Mouse (Mus musculus): ENCODE data around the gene Enc1. TPM values are rescaled to one million over a fixed set of nuclear protein-coding genes. Genes with fewer than 3 reads are reported as not detected.

Gene Enc1
- polyA plus RNA-seq, 1 experiment from 2014 or later = 3.5 TPM

GRCm38 (mm10) chr13:97292026-97292425 is 51.1 kb downstream of the Enc1 start:
- 72% methylated on average over 8 of the region's 8 CpGs for WGBS
- Histone ChIP-seq H3K27me3 (ENCODE audit: control insufficient read depth, insufficient read depth, low read length) (no peaks in the 10 kb centered on the region), H3K4me1 (replicated peaks; ENCODE audit: control insufficient read depth, insufficient read depth) (no peaks in the 10 kb centered on the region), H3K27ac (replicated peaks) (no peak overlapping the region), H3K36me3 (ENCODE audit: control insufficient read depth, insufficient read depth, low read length) (no peaks in the 10 kb centered on the region), H3K4me2 (replicated peaks; ENCODE audit: low read depth) (no peak overlapping the region), H3K9me3 (ENCODE audit: control insufficient read depth, low read length) (no peaks in the 10 kb centered on the region), H3K4me3 (ENCODE audit: low read depth, low read length) (no peak overlapping the region), H3K9ac (ENCODE audit: low read length) (no peak overlapping the region)
- no peak for ATAC-seq (ENCODE audit: low FRiP score, low TSS enrichment)
- no peak for DNase-seq (ENCODE audit: low spot score)
- TF ChIP-seq CTCF (IDR thresholded peaks at IDR 0.05; ENCODE audit: low read depth) = no peak
- TF ChIP-seq EP300 (optimal IDR thresholded peaks at IDR 0.05) = no peak

- TF ChIP-seq CTCF (IDR thresholded peaks at IDR 0.05; ENCODE audit: low read depth) (no peak), EP300 (optimal IDR thresholded peaks at IDR 0.05) (no peak)
- no peak for DNase-seq (ENCODE audit: low spot score)
- H3K9me3 ChIP-seq (ENCODE audit: control insufficient read depth, low read length) = no peaks in the 10 kb centered on the region
- H3K36me3 ChIP-seq (ENCODE audit: control insufficient read depth, insufficient read depth, low read length) = no peaks in the 10 kb centered on the region
- 47% methylated on average over 12 of the region's 12 CpGs for WGBS
- no peak overlapping the region for H3K27ac ChIP-seq (replicated peaks)
- ATAC-seq (ENCODE audit: low FRiP score, low TSS enrichment) = no peak
- H3K4me3 ChIP-seq (ENCODE audit: low read depth, low read length) = no peak overlapping the region
- H3K4me1 ChIP-seq (replicated peaks; ENCODE audit: control insufficient read depth, insufficient read depth) = no peaks in the 10 kb centered on the region
- no peak overlapping the region for H3K4me2 ChIP-seq (replicated peaks; ENCODE audit: low read depth)
- no peak overlapping the region for H3K9ac ChIP-seq (ENCODE audit: low read length)
- H3K27me3 ChIP-seq (ENCODE audit: control insufficient read depth, insufficient read depth, low read length) = no peaks in the 10 kb centered on the region
Observed at GRCm38 (mm10) chr13:97292451-97293245, 51.7 kb downstream of the Enc1 start.

GRCm38 (mm10) chr13:97295101-97295852 is 54.4 kb downstream of the Enc1 start:
- 65% methylated on average over 9 of the region's 9 CpGs for WGBS
- Histone ChIP-seq H3K4me2 (replicated peaks; ENCODE audit: low read depth) (no peak overlapping the region), H3K4me3 (ENCODE audit: low read depth, low read length) (no peak overlapping the region), H3K36me3 (ENCODE audit: control insufficient read depth, insufficient read depth, low read length) (no peaks in the 10 kb centered on the region), H3K27ac (replicated peaks) (0 out of 2 replicates have a peak overlapping the region, but pooled peaks have one; percentile 24), H3K4me1 (replicated peaks; ENCODE audit: control insufficient read depth, insufficient read depth) (no peaks in the 10 kb centered on the region), H3K27me3 (ENCODE audit: control insufficient read depth, insufficient read depth, low read length) (no peaks in the 10 kb centered on the region), H3K9me3 (ENCODE audit: control insufficient read depth, low read length) (no peaks in the 10 kb centered on the region), H3K9ac (ENCODE audit: low read length) (no peak overlapping the region)
- TF ChIP-seq EP300 (optimal IDR thresholded peaks at IDR 0.05) (no peak), CTCF (IDR thresholded peaks at IDR 0.05; ENCODE audit: low read depth) (no peak)
- ATAC-seq (ENCODE audit: low FRiP score, low TSS enrichment) (no peak), DNase-seq (ENCODE audit: low spot score) (peak; percentile 56)

- Histone ChIP-seq H3K27me3 (ENCODE audit: control insufficient read depth, insufficient read depth, low read length) (no peaks in the 10 kb centered on the region), H3K9ac (ENCODE audit: low read length) (no peak overlapping the region), H3K4me2 (replicated peaks; ENCODE audit: low read depth) (no peak overlapping the region), H3K4me3 (ENCODE audit: low read depth, low read length) (no peak overlapping the region), H3K4me1 (replicated peaks; ENCODE audit: control insufficient read depth, insufficient read depth) (no peaks in the 10 kb centered on the region), H3K27ac (replicated peaks) (0 out of 2 replicates have a peak overlapping the region, but pooled peaks have one; percentile 18), H3K36me3 (ENCODE audit: control insufficient read depth, insufficient read depth, low read length) (no peaks in the 10 kb centered on the region), H3K9me3 (ENCODE audit: control insufficient read depth, low read length) (no peaks in the 10 kb centered on the region)
- 69% methylated on average over 11 of the region's 11 CpGs for WGBS
- ATAC-seq (ENCODE audit: low FRiP score, low TSS enrichment) (no peak), DNase-seq (ENCODE audit: low spot score) (no peak)
- TF ChIP-seq EP300 (optimal IDR thresholded peaks at IDR 0.05) (no peak), CTCF (IDR thresholded peaks at IDR 0.05; ENCODE audit: low read depth) (no peak)
Observed at GRCm38 (mm10) chr13:97295853-97296219, 54.9 kb downstream of the Enc1 start.

GRCm38 (mm10) chr13:97296281-97296680 is 55.4 kb downstream of the Enc1 start:
- no peak overlapping the region for H3K9ac ChIP-seq (ENCODE audit: low read length)
- no peaks in the 10 kb centered on the region for H3K4me1 ChIP-seq (replicated peaks; ENCODE audit: control insufficient read depth, insufficient read depth)
- no peak for ATAC-seq (ENCODE audit: low FRiP score, low TSS enrichment)
- no peak for DNase-seq (ENCODE audit: low spot score)
- H3K4me3 ChIP-seq (ENCODE audit: low read depth, low read length) = no peak overlapping the region
- no peaks in the 10 kb centered on the region for H3K27me3 ChIP-seq (ENCODE audit: control insufficient read depth, insufficient read depth, low read length)
- no peak overlapping the region for H3K27ac ChIP-seq (replicated peaks)
- H3K4me2 ChIP-seq (replicated peaks; ENCODE audit: low read depth) = no peak overlapping the region
- no peak for TF ChIP-seq CTCF (IDR thresholded peaks at IDR 0.05; ENCODE audit: low read depth)
- no peak for TF ChIP-seq EP300 (optimal IDR thresholded peaks at IDR 0.05)
- H3K36me3 ChIP-seq (ENCODE audit: control insufficient read depth, insufficient read depth, low read length) = no peaks in the 10 kb centered on the region
- no peaks in the 10 kb centered on the region for H3K9me3 ChIP-seq (ENCODE audit: control insufficient read depth, low read length)
- WGBS = 85% methylated on average over 8 of the region's 8 CpGs

GRCm38 (mm10) chr13:97296757-97297156 is 55.9 kb downstream of the Enc1 start:
- H3K27me3 ChIP-seq (ENCODE audit: control insufficient read depth, insufficient read depth, low read length) = no peaks in the 10 kb centered on the region
- WGBS = 93% methylated on average over 4 of the region's 5 CpGs
- no peak overlapping the region for H3K9ac ChIP-seq (ENCODE audit: low read length)
- no peaks in the 10 kb centered on the region for H3K36me3 ChIP-seq (ENCODE audit: control insufficient read depth, insufficient read depth, low read length)
- no peak overlapping the region for H3K27ac ChIP-seq (replicated peaks)
- no peaks in the 10 kb centered on the region for H3K4me1 ChIP-seq (replicated peaks; ENCODE audit: control insufficient read depth, insufficient read depth)
- H3K4me2 ChIP-seq (replicated peaks; ENCODE audit: low read depth) = no peak overlapping the region
- TF ChIP-seq EP300 (optimal IDR thresholded peaks at IDR 0.05) (no peak), CTCF (IDR thresholded peaks at IDR 0.05; ENCODE audit: low read depth) (no peak)
- DNase-seq (ENCODE audit: low spot score) = no peak
- ATAC-seq (ENCODE audit: low FRiP score, low TSS enrichment) = no peak
- H3K9me3 ChIP-seq (ENCODE audit: control insufficient read depth, low read length) = no peaks in the 10 kb centered on the region
- H3K4me3 ChIP-seq (ENCODE audit: low read depth, low read length) = no peak overlapping the region

Data from stomach, postnatal 0 days (tissue).